Mouse (Mus musculus) gastrocnemius, postnatal 10 days (tissue): ENCODE data around the gene Gcsam. TPM values are rescaled to one million over a fixed set of nuclear protein-coding genes. Genes with fewer than 3 reads are reported as not detected.

Experiments used
- DNase-seq: peaks from one replicate; pipeline ENCODE4 v3.0.0; 2021; ENCODE audit warnings: mixed read lengths
- long read RNA-seq, 2 experiments: library from polyadenylated mRNA; stranded (forward); transcript quantifications; one replicate each; pipeline ENCODE4 v2.0.0; 2021
- total RNA-seq, 2 experiments: library from RNA; stranded (reverse); gene quantifications; 2 replicates each; pipeline ENCODE4 v1.2.3; 2021

Gcsam gene
- under 1 TPM; 0.14 to 0.25 TPM for total RNA-seq
- long read RNA-seq, experiment 1, result 0 reads
- long read RNA-seq, experiment 2, result 0 reads

DNA sequence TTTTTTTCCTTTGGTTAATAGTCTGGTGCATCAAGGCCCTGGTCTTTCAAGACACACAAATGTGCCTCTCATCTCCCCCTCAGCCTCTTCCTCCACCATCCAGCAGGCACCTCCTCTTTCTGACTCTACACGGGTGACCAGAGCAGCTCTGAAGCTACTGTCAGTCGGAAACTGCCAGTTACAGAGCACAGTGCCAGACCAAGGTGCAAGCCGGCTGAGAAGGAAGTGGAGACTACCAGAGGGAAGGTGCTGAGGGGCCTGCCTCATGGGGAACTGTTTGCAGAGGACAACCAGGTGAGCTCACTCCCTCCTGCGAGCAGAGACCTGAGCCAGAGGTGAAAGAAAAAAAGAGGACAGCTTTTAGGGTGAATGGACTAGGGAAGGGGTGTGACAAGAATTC is at the start of gene Gcsam:
Gcsam (plus strand) TSS at position 114 of the 400 bp plus-strand sequence.
- no peak for DNase-seq

DNA sequence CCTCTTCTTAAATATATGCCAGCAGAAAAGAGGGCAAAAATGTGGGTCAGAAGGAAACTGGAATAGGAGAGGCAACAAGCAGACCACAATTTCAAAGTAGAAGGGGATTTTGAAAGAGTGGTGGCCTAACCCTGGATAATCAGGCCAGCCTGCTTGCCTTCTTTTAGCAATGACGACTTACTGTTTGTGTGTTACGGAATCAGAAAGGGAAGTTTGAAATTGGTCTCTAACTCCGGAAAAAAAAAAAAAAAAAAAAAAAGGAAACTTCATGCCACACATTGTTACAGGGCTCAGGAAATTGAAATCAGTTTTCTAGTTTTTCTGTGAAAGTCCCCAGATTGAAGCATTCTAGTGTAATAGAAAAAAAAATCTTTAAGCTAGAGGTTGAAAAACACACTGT is 48.4 kb upstream of the Gcsam start:
- DNase-seq, result no peak

DNA sequence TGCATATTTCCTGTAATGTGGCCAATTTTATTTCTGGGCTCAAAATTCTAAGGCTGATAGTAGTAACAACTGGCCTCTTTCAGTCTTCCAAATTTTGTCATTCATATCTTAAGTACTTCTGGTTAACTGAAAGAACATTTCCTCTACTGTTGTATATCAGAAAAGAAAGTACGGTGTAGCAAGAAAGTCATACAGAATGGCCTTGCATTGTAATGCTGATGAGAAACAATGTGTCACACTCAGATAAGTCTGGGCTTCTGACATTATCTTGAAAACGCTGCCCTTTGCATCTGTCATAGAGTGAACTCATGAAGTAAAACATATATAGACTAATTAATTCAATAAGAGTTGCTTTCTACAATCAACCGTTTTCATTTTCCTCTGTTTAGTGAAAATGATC is 37.9 kb upstream of the Gcsam start:
- DNase-seq, result no peak

DNA sequence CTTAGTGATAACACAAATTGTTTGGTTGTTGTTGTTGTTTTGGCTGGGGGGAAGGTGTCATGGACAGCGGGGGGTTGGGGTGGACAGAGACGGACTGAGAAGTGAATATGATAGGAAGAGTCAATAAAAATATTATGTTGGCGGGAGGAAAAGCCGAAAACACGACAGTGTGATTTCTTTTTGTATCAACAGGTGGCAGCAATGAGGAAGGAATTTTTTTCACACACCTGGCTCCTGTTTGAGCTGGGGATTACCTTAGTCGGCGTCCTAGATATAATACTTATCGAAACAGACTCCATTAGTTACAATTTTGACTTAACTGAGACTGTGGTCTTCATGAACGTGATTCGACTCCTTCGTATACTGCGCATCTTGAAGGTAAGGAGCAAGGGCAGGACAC is 30.3 kb upstream of the Gcsam start:
- no peak for DNase-seq

DNA sequence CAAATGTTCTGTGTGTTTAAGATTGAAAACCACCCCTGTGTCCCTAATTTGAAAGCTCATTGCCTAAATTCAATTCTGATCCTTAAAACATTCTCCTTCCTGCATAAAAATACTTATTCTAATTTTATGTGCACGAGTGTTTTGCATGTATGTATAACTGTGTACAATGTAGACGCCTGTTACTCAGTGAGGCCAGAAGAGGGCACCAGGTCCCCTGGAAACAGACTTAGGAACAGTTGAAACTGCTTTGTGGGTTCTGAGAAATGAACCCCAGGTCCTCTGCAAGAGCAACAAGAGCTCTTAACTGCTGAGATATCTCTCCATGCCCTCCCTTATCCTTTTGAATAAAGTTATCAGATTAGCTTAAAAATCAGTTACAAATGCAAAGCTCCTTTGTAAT is 27.7 kb upstream of the Gcsam start:
- no peak for DNase-seq

DNA sequence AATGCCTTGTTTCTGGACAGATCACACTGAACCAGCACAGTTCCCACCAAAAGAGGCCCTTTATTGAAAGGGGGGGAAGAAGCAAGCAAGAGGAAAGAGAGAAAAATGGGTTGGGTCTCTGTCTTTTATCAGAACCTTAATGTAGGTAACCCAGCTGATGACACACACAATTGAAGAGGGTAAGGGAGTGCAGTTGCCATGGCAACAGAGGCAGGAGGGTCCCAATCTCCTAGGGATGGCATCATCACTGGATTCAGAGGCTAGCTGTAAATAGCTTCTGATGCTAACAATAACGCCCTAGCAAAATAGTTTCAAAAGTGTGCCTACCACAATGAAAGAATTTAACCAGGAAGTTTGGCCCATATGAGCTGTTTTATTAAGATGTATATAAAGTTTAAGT is 16.5 kb upstream of the Gcsam start:
- DNase-seq, result no peak

DNA sequence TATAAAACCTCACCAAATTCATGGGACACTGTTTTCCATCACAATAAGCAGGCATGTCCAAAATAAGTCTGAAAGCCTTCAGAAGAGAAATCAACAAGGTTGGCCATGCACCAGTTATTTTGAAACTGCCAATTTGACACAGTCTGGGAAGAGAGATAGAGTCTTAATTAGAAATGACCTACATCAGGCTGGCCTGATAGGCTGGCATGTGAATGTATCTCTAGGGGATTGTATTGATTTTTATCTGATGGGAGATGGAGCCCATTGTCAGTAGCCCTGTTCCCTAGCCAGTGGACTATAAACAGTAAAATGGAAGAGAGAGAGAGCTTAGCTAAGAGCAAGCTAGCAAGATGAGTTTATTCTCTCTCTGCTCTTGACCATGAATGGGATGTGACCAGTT is 14.7 kb upstream of the Gcsam start:
- no peak for DNase-seq

DNA sequence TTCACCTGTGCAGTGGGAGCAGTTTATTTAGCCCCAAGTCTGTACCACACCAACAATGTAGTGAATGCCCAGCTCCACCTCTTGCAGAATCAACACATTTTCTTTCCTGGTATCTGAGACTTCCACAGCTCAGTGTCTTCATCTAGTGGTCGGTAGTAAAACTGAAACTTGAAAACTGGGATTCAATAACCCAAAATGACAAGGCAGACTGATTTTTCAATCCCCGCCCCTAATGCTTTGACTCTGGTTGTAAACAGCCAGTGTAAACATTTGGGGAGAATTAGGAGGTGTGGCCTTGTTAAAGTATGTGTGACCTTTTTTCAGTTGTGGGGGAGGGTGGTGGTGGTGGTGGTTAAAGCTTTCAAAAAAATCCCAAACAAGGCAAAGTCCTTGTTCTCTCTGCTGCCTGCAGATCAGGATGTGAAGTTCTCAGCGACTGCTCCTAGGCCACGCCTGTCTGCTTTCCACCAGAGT is 1.7 kb upstream of the Gcsam start:
- no peak for DNase-seq

DNA sequence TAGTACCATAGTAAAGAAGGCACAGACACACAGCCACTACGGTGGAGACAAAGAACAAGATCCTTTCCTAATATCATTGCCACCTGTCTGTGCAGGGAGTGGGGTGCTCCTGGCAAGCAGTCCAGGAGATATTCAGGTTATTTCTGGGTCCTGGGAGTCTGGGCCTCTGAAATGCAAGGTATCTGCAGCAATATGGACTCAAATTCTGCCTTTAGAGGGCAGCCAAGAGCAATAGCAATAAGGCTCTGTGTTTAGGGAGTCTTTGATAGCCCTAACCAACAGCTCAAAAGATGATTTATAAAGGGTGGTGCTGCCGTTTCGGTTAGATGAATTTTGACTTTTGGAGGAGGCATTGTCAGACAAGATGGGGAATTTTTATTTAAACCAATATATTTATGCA is 880 bp upstream of the Gcsam start:
- DNase-seq, result no peak

DNA sequence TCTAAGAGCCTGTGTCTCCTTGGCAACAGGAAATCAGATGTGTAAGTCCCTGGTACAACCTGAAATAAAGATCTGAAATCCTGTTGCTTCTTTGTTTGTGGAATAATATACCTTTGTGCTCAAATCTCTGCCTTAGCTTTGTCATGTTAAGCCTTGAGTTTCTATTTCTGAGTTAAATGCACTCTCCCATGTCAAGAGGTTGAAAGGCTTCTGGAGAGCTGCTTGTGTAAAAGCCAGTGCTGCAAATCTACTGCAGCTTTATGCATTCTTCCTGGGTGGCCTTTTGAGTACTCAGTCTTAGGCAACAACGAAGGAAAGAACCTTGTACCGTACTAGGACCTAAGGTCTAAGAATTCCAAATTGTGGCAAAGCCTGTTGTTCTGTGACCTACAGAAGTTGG is 3.1 kb downstream of the Gcsam start:
- DNase-seq, result no peak

DNA sequence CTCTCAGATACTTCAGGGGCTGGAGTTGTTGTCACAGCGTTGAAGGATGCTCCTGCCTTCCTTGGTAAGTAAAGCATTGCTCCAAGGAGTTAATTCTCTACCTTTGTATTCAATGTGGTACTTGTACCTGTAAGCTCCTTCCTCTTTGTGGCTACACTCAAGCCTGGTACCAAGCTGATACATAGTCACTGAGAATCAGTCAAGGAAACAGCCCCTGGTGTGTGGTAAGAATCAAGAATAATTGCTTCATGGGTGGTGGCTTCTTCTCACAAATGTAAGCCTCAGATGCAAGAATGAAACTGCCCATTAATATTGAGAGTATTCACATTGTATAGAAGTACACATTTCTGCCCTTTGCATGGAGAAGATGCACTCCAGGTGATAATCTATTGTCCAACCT is 5.8 kb downstream of the Gcsam start:
- DNase-seq, result no peak

DNA sequence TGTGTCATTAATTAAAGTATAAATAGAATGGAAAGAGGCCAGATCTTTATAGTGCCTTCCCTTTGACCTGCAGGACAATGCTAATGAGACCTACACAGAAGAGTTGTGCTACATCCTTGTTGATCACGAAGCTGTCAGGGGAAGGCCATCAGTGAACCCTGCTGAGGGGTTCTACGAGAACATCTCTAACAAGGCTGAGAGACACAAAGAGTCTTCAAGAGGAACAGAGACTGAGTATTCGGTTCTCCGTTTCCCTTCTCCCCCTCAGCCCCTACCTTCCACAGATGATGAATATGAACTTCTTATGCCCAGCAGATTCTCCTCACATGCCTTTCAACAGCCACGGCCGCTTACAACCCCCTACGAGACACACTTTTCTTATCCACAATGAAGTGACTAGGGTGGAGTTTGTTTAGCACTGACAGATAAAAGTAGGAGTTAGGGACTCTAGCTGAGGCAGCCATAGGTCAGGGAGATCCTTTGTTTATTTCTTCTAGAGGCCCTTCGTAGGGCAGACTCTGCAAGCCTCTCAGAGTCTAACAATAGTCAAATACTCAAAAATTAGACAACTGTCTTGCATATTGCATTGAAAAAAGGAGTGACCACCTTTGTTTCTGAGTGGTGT is 9.7 kb downstream of the Gcsam start:
- DNase-seq, result no peak

DNA sequence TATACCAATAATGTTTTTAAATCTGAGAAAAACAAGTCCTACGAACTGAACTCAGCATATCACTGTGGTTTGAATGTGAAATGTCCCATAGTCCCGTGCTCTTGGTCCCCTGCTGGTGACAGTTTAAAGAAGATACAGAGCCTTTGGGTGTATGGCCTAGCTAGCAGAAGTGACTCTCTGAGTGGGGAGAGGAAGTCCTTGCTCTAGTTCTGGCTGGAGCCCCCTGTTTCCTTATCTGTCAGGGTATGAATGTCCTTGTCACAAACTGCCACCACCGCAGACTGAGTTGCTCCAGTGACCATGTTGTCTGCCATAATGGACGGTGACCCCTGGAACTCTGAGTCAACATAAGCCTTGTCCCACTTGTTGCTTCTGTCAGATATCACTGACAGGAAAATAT is 13.1 kb downstream of the Gcsam start:
- no peak for DNase-seq

DNA sequence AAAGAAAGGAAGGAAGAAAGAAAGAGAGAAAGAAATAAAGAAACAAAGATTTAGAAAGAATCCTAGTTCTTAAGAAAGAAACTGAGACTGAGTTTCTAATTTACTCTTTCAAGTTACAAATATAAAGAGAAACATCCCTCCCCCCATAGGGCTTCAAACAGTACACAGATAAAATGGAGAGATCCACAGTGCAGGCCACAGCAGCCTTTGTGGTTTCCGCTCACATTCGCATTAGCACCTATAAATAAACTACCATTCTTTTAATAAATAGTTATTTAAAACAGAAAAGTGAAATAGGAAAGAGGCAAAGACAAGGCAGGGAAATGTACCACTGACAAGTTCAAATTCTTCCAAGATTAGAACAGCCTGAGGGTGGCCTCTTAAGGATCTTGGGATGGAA is 14.6 kb downstream of the Gcsam start:
- DNase-seq, result no peak

DNA sequence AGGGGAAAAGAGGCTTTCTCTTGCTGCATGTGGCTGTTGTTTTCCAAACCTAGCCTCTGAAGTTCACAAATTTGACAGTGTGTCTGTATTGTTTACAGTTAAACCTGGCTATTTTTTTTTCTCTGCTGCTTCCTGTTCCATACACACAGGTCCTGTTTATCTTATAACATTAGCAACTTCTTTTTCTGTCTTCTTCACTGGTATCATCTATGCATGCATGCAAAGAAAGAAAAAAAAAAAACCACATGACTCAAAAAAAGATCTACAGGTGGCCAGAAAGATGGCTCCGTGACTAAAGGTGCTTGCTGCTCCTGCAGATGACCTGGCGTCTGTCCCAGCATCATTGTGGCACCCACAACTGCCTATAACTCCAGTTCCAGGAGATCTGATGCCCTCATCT is 15.2 kb downstream of the Gcsam start:
- no peak for DNase-seq

DNA sequence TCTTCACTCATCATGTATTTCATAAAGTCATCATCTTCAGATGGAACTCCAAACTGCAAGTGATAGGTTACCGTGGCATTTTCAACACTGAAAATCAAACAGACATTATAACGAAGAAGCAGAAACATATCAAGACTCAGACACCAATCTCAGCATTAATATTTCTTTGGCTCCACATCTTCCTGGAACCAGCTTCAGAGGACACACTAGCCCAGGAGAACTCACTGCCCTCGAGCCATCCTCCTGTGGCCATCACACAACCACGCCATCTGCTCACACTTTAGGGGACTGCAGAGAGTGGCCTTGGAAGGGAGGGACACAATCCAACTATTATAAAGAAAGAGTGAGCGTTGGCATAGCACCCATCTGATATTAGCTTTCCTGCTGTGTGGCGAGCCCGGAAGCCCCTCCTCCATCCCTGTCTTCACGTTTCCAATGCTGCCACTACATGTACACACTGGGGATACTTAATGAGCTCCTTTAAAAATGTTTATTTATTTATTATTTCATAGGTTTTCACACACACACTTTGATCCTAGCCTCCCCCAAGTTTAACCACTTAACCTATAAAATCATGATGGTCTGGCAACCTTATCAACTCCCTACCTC is 19.4 kb downstream of the Gcsam start:
- no peak for DNase-seq

DNA sequence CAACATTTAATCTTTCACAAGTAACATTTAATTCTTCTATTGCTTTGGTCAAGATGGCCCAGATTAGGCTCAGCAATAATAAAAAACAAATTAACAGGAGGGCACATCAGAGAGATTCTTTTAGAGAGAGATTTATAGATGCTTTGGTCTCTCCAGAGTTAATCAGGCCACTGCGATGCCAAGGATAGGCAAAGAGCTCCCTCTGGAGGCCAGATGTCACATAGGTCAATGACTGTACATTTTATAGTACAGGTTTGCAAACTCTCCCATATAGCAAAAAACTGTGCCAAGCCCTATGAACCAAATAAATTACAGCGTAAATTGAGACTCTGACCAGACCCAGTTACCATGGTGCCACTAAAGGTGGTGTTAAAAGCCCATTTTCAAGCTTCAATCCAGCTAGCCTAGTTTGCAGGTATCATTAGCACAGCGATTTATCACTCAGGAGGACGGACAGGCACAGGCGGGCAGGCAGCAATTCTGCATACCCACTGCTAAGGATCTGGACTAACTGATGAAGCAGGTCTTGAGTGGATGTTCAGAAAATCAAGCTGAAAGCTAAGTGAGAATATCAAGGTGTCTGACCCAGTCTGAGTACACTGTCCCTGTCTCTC is 20.3 kb downstream of the Gcsam start:
- peak; percentile 61 for DNase-seq

DNA sequence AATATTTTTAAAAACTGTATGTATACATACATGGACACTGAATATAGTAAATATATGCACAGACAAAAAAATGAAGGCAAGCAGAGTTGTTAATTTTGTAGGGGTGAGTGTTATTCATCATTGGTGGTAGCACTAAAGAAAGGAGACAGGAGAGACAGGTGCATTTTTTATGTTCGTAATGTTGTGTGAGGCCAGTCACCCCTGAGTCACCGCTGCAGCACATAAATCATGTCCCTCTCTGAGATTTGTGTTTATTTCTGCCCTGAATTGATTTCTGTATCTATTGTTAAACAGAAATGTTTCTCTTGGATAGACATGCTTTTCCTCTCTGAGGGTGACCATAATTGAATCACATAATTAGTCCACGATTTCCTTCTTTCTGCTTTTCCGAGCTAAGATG is 22.2 kb downstream of the Gcsam start:
- DNase-seq, result no peak

DNA sequence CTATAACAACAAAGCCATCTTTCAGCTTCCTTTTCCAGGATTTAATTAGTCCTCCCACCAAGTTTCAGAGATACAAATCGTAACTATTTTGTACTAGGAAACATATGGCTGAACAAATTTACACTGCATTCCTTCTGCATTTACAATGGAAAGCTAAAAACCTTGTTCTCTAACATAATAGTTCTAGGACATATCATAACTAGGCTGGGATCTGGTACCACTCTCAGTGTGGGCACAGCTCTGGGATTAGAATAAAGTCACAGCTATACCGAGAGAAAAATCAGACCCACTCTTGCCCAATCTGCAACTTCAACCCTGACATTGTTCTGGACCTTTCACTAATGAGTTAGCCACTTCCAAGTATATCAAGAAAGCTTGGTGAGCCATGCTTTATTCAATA is 25.6 kb downstream of the Gcsam start:
- DNase-seq, result no peak

DNA sequence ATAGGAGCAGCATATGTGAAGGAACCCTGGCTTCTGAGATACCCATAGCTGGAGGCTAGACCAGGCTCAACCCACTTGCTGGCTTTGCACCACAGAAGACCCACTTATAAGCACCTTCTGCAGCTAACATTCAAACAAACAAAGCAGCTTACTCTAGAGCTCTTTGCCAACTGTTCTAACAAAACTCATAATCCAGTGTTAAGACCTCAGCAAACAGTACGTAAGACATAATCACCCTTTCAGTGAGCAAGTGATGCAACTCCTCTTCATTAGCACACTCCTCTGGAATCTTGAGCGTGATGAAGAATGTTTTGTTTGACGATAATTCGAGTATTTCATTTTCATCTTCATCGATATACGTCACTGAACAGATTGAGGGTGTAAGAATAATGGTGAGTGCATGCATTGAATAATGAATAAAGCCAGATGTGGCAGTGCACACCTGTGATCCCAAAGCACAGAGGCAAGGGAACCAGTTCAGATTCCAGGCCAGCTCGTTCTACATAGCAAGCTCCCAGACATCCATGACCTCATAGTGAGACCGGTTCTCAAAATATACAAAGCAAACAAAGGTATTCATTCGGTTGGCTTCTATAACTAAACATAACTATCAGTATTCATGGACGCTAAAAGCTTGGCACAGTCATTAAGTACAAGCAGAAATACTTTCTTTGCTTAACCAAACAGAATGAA is 30.0 kb downstream of the Gcsam start:
- no peak for DNase-seq

DNA sequence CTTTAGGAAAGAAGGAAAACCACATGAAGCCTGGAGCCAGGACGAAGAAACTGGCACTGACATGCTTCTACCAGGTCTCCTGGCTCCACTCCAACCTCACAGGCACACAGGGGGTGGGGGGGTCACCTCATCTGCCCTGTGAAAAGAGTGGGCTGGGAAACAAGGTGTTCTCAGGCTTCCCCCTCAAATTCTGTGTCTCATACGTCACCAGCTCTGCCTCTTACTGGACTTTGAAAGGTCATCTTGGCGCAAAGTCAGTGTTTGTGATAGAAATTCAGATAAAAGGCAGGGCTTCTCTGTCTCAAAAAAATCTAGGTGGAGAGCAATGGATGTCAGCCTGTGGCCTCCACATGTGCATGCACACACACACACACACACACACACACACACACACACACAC is 31.1 kb downstream of the Gcsam start:
- DNase-seq, result no peak

DNA sequence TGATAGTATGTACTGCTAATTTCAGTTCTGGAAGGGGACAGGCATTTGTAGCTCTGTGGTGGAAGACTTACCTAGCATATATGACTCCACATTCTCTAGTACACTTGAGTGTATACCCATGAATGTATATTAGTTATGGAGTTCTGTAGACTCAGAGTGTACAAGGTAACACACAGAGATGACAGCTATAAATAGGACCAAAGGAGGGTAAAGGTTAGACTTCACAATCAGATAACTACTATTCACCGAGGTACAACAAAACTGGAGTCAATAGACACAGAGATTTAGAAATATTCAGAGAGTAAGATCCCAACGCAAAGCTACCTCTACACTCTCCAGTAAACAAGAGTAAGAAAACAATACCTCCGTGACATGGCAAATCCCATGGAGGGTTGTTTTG is 33.8 kb downstream of the Gcsam start:
- DNase-seq, result no peak

DNA sequence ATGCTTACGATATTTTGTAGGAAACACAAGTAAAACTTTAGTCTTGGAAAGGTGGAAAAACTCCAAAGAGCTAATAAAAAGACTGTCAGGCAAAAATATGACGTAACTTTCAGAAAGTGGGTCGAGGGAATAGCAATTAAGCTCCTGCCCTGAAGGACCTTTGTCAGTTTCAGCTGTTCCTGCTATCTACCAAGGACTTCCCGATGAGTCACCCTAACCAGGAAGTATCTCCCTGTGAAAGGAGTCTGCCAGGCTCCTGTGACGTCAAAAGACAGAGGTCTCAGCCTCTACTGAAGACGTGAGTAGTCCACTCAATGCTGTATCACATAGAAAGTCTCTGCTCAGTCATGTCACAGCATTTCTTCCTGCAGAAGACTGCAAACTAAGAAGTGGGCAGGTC is 34.2 kb downstream of the Gcsam start:
- no peak for DNase-seq
